Mouse (Mus musculus) heart, postnatal 36 days (tissue): ENCODE measurements around the gene Irgm1. TPM values are rescaled to one million over a fixed set of nuclear protein-coding genes. Genes with fewer than 3 reads are reported as not detected.
"Not testable (repeated sequence)": the region's sequence is repeated elsewhere in the genome, so short reads cannot be mapped to it uniquely, and the experiment has no call there.

Experiments used
- DNase-seq, 2 experiments: peaks; one replicate each; pipeline ENCODE4 v3.0.0; 2021 to 2022
- intact Hi-C: fragments of 180-260 bp; cut with DNase I; formaldehyde crosslinking; loops from one replicate; pipeline ENCODE4 v1.15.1; 2025
- total RNA-seq, 2 experiments: library from RNA; stranded (reverse); gene quantifications; 2 replicates each; pipeline ENCODE4 v1.2.3; 2021

Gene Irgm1
- total RNA-seq, 2 experiments from 2014 or later = 12.5 to 13.5 TPM

DNA sequence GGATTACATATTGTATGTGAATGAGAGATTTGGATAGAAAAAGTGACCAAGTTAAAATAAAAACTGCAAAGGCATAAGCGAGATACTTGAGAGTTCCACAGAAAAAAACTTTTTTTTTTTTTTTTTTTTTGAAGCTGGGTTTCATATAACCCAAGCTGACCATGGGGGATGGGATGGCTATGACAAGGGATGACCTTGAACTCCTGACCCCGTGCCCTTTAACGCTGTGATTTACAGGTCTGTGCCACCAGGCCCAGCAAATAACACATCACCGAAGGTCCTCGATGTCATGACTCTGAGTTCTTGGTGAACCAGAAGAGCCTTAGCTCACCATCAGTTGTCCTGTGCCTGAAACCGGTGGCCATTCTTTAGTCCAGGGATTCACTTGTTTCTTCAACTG lies 35.6 kb downstream of the Irgm1 start:
- no peak for DNase-seq
- intact Hi-C loops = loop anchor here (2.0 kb wide), 1 partner anchor 17 kb away; no protein-coding TSS in a partner anchor

DNA sequence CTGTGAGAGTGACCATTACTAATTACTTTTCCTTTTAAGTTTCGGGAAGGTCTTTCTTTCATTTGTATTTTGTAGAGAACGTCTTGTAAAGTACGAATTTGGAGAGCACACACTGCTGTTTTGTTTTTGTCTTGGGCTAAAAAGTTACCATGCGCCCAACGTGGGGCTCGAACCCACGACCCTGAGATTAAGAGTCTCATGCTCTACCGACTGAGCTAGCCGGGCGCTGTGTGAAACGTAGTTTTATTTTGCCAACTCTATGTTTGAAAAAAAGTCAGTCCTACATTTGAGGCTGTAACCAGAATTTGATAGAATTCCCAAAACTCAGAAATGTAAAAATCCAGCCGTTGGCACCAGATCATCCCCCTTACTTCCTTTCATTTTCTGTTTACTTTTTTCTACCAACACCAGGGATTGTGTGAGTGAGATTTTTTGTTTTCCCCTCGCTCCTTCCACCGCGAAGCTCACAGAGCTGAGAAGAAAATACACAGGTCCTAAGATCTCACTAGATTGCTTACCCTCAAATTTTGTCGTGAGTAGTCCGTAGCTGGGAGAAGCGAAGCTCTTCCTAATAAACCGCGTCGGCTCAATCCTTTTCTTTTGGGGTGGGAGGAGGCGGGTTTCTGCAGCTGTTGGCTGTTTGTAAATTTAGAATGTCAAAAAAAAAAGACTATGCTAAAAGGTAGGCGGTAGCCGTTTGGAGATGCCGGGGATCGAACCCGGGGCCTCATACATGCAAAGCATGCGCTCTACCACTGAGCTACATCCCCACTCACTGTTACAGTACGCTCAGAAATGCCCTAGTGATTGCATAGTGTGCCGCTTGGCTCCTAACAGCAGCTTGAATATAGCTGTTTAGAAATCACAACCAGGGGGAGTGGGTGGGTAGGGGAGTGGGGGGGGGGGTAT lies 37.5 kb downstream of the Irgm1 start:
- intact Hi-C loops = loop anchor here (1.0 to 2.0 kb wide), 3 partner anchors 11 to 19 kb away; no protein-coding TSS in a partner anchor
- DNase-seq = peak; percentile 94 to 96

DNA sequence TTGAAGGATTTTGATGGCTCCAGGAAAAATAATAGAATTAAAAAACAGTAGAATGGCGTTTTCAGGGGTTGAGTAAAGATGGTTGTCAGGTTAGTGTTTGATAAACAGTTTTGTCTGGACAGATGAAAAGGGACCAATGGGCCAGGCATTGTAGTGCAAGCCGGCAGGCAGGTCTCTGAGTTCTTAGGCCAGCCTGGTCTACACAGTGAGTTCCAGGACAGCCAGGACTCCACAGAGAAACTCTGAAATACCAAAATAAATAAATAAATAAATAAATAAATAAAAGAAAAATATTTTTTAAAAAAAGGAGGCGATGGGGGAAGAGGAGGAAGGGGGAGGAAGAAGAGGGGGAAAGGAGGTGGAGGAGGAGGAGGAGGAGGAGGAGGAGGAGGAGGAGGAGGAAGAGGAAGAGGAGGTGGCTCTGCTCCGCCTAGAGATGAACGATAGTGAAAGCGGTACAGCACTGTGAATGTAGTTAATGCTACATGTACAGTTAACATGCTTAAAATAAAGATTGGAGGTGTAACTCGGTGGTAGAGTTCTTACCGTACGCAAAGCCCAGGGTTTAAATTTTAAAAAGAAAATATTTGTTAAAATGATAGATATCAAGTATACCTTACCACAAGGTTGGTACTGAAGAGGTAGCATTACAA lies 38.3 kb downstream of the Irgm1 start:
- intact Hi-C loops = no loop called here
- no peak for DNase-seq

DNA sequence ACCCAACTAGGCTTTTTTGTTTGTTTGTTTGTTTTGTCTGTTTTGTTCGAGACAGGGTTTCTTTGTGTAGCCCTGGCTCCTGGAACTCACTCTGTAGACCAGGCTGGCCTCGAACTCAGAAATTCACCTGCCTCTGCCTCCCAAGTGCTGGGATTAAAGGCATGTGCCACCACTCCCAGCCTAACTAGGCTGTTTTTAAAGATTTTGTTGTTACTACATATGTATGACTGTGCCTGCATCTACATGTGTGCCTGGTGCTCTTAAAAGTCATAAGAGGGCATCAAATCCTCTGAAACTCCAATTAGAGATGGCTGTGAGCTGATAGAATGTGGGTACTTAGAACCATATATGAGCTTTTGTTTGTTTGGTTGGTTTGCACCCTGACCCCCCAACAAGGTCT lies 40.2 kb downstream of the Irgm1 start:
- intact Hi-C loops = no loop called here
- no peak for DNase-seq

DNA sequence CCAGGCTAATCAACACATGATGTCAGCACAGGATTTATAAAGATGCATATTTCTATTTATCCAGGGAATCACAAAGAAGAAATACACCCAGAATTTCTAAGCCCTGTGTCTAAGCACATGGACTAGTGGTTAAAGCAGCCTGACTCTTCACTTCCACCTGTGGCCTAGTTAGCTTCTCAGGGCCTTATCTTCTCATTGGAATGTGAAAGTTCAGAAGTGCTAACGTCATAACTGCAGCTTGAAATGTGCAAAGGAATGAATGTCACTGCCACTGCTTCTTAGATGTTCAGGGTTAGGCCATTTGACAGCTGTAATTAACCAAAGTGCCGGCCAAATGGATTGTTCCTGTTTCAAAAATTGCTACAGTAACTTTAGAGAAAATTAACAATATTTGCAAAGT lies 41.2 kb downstream of the Irgm1 start:
- DNase-seq = no peak
- intact Hi-C loops = no loop called here

DNA sequence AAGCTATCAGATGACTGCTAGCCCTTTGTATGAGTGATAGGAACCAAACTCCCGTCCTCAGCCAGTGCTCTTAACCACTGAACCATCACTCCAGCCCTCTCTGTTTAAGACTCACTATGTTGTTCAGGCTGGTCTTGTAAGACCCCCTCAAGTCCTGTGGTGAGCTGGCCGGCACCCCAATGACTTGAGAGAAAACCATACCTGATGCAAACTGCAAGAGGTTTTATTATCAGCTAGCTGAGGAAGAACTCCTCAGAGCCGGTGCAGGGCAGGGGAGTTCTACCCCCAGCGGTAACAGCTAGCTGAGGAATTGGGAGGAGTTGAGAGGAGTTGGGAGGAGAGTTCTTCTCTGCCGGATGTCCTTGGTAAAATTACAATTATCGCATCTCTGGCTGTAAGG lies 43.6 kb downstream of the Irgm1 start:
- intact Hi-C loops = no loop called here

DNA sequence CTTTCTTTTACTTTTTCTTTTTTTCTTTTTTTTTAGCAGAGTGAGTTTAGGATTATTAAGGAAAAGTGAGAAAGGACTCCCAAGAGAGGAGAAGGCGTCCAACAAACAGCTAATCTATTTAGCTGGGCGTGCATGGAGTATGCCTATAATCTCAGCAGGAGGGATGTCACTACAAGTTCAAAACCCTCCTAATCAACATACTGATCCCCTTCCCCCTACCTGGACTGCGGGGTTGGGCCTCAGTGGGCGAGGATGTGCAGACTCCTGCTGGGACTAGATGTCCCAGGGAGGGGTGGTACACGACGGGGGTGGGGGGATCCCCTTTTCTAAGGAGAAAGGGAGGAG lies 44.8 kb downstream of the Irgm1 start:
- no peak for DNase-seq

More for the DNA sequence above, 43.6 kb downstream of the Irgm1 start:
- no peak for DNase-seq

DNA sequence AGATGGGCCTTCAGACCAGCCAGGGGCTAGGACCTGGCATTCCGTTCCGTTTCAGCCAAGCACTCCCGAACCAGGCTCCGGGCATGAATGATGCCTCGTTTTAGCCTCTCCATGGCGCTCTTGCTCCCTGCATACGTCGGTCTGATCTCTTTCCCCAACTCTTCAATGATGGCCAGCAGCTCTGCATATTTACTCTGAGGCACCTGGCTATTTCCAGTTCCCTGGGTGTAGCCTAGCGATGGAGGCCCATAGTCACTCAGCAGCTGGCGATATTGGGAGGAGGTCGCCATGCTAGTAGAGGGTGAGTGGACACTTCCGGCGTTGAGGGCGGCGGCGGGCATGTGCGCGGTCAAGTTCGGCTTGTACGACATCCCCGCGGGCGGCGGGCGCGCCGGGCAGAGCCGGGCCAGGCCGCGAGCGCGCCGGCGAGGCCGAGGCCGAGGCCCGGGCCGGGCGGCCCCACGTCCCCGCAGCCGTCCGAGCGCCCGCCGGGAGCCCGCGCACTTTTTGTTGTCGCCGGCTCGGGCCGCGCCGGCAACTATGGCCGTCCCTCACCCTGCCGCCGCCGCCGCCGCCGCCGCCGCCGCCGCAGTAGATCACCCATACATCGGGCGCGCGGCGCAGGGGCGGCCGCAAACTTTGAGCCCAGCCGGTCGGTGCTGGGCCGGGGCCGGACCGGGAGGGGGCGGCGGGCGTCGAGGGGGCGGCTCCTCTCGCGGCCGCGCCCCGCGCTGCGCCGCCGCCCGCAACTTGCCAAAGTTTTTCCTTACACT lies 45.3 kb downstream of the Irgm1 start, which contains the start of the genes Trim7 and Gm12184:
TSS of gene Trim7 (plus strand) at position 162 of the 773 bp plus-strand sequence.
TSS of gene Gm12184 (minus strand) at position 677 of the 773 bp plus-strand sequence.
- intact Hi-C loops = not testable (repeated sequence)
- peak in 1 of 2 experiments; percentile 53 for DNase-seq

More for the DNA sequence above, 44.8 kb downstream of the Irgm1 start:
- intact Hi-C loops = no loop called here

DNA sequence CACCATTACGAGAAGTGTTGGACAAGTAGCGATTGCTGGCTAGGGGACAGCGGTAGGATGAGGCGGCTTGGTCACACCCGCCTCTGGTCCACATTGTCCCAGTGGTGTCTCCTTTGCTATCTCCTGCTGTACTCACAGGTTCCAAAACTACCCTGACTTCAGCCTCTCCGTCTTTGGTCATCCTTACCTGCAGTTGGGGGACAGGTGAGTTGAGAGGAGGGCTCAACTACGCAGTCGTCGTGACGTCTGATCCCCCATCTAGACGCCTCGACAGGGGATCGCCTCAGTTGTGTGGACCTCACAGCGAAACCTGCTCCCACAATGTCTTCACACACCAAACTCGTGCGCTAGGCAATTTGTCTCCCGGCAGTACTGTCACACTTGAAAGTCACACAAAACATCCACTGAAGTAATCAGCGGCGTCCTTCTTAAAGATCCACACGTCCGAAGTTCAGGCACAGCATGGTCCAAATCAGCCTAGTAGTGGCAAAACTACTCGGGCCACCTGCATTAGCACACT lies 47.1 kb downstream of the Irgm1 start:
- intact Hi-C loops = no loop called here
- DNase-seq = no peak

DNA sequence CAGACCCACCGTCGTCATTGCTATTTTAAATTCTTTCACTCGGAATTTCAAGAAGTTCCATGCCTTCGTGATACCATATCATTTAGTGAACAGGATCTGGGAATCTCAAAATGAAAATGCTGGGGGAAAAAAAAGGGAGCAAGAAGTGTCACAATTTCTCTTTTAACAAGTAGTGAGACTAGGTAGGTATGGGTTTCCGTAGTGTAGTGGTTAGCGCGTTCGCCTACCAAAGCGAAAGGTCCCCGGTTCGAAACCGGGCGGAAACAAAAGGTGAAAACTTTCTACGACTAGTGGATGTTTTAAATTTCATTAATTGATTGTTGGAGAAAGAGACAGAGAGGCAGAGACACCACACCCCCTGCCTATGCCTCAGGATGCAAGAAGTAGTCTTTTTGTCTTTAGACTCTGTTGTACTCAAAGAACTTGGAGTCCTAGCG lies 47.9 kb downstream of the Irgm1 start:
- DNase-seq = peak; percentile 74 to 76
- intact Hi-C loops = loop anchor here (1.0 kb wide), 1 partner anchor 11 kb away; no protein-coding TSS in a partner anchor

DNA sequence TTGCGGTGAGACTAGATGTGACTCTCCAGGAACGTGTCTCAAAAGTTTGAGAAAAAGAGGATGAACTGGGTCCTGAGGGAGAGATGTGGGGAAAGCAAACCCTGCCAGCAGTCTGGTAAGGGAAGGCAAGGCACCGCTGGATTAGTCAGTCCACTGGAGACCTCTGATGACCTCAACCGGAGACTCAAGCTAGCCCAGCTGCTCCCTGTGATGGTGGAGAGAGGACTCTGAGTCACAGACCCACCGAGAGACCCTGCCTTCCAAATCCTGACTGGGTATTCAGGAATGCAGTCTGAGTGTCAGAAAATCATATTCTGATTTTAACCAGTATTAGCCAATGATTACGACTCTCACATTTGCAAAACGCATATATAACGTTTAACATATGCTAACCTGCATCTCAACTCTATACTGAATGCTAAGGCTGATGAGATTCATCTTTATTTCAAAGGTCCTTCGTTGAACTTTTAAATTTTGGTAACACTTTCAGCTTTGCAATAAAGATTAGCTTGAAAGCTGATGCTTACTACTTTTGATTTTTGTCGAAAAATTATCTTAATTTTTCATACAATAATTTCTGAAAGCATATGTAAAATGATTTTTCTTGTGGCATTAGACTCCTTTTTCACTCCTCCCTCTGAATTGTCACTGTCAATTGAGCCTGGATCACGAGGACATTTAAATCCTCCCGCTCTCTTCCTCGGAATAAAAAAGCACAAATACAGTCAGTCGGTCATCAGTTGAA lies 48.5 kb downstream of the Irgm1 start:
- intact Hi-C loops = loop anchor here (1.0 kb wide), 1 partner anchor 11 kb away; no protein-coding TSS in a partner anchor
- DNase-seq = no peak

DNA sequence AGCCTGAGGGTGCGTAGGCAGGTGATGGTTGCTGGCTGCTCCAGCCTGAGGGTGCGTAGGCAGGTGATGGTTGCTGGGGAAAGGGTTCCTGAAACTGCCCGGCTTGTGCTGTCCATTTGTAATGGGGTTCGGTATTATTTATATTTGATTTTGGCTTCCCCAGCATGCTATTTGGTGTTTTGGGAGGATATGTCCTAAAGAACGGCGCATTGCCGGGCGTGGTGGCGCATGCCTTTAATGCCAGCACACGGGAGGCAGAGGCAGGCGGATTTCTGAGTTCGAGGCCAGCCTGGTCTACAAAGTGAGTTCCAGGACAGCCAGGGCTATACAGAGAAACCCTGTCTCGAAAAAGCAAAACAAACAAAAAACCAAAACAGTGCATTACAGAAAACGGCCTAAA lies 50.2 kb downstream of the Irgm1 start:
- DNase-seq = not testable (repeated sequence)
- intact Hi-C loops = loop anchor here (2.0 kb wide), 1 partner anchor 32 kb away; no protein-coding TSS in a partner anchor

DNA sequence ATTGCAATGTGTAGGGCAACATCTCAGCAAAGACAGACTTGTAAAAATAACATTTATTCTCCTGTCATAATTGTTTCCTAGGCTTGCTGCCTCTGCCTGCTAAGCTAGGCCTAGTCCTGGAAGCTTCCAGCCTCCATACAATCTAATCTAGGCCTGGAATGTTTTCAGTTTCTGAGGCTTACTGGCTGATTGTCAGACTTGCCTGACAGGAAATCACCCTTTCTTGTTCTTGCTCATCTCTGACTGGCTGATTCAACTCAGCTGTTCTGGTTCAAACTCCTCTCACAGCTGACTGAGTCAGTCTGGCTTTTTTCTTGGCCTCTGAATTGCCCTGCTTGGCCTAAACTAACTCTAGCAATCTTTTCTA lies 51.2 kb downstream of the Irgm1 start:
- intact Hi-C loops = loop anchor here (2.0 kb wide), 1 partner anchor 31 kb away; no protein-coding TSS in a partner anchor
- DNase-seq = no peak

DNA sequence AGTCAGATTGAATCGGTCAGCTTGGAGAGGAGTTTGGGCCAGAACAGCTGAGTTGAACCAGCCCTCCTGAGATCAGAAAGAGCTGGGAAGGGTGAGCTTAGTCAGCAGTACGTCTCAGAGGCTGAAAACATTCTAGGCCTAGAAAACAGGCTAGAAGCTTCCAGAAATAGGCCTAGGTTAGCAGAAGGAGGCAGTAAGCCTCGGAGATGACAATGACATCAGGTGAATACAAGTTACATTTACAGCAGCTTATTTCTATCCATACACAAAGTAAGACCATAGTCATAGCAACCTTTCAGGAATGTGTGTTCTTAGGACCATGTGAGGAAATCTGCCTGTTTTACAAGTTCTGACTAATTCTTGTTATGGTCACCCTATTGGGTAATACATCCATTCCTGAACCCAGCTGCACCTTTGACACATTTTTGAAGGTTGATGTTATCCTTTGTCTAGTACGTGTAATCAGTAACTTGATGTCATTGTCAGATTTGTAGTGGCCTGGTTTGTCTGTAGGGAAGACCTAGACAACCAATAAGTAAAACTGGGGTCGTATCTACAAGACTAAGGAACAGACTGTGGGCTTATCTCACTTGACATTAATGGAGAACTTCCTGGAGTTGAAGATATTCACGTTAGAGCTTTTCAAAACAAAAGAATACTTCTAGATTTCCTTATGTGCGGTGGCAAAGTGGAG lies 51.7 kb downstream of the Irgm1 start:
- intact Hi-C loops = loop anchor here (2.0 kb wide), 2 partner anchors 15 to 31 kb away; no protein-coding TSS in a partner anchor
- DNase-seq = no peak

DNA sequence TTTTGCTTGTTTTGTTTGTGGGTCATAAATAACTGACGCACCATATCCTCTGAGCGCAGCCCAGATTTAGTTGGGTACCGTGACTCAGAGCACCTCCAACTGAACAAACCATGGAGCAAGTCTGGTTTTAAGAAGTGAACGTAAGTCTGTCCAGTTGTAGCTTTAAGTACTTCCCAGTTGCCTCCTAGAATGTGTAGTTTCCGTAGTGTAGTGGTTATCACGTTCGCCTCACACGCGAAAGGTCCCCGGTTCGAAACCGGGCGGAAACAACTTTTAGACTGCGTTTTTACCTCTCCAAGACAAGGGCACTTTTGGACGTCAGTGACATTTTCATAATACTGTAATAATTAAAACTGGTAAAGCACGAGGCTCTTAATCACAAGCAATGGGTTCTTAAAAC lies 53.1 kb downstream of the Irgm1 start:
- intact Hi-C loops = loop anchor here (1.0 to 2.0 kb wide), 2 partner anchors 16 to 38 kb away; no protein-coding TSS in a partner anchor
- DNase-seq = peak; percentile 87 to 90

DNA sequence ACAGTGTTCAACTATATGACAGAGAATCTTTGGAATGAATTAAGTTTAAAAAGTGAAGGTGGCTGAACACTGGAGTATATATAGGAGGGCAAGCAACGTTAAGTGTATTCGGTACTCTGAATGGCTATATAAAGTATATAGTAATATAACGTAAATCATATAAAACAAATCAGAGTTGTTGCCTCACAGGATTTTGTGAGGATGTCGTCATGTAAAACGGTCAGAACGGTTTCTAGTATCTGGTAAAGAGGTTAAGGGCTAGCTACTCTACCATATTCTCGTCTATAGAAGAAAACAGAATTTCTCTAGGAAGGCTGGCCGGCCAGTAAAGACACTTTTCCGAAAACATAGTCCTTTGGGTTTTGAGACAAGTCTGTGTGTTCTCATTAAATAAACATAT lies 53.7 kb downstream of the Irgm1 start:
- intact Hi-C loops = loop anchor here (1.0 to 2.0 kb wide), 2 partner anchors 17 to 39 kb away; no protein-coding TSS in a partner anchor
- DNase-seq = no peak

DNA sequence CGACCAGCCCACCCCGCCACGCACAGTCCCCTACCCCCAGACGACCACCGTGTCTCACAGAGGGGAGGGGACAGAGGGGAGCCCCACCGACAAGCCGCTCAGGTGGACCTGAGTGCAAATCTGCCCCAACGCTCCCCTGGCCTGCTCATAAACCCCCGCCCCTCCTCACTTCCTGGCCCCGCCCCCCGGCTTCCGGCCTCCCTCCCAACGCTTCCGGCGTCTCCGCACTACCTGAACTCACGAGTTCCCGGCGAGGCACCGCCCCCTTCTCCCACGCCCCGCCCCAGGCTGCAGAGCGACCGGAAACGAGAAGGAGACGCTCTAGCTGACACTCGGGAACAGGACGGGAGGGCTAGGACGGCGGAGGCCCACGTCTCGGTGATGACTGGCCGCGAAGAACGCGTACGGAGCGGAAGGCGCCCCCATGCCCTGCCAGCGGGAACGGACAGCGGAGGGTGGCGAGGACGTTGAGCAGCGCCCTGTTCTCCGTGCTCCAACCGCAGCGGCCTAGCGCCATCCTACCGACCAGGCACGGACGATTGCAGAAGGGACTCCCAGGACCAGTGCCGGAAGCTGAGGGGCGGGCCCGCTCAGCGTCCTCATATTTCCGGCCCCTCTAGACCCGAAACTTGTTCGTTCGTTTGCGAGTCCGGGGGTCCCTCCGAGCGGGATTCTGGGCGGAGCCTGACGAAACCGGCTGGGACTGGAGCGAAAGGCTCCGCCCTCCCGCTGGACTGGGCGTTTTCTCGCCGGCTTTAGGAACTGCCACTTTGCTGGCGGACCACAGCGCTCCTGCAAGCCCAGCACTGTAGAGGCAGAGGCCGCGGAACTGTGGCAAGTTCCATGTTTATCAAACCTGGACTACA lies 54.5 kb downstream of the Irgm1 start, which contains the start of gene Trim41:
TSS of gene Trim41 (minus strand) at position 554 of the 866 bp plus-strand sequence.
- intact Hi-C loops = loop anchor here (1.0 kb wide), 1 partner anchor 17 kb away; the partner anchor contains the start of gene Rack1
- DNase-seq = peak; percentile 99
